Mouse (Mus musculus) layer of hippocampus, adult 18-20 months (tissue): ENCODE results near the gene Eps8l2. TPM values are rescaled to one million over a fixed set of nuclear protein-coding genes. Genes with fewer than 3 reads are reported as not detected.

Experiments
- DNase-seq, 2 experiments: peaks; one replicate each; pipeline ENCODE4 v3.0.0; 2022; ENCODE audit warnings: low spot score in 2 of 2
- long read RNA-seq: library from polyadenylated mRNA; stranded (forward); transcript quantifications from one replicate; pipeline ENCODE4 v2.0.0, GENCODE M21; 2021
- total RNA-seq, 2 experiments: library from RNA; stranded (reverse); gene quantifications; 2 replicates each; pipeline ENCODE4 v1.2.3; 2021

Eps8l2 gene
- total RNA-seq = 1 to 10 TPM; 5.0 to 9.0 TPM
- long read RNA-seq, transcript Eps8l2-201 (21 exons, 3,191 nt) = major isoform, 7 of 14 reads
- long read RNA-seq, partial matches to known transcripts = 1 of 14 reads
- long read RNA-seq, other reads (novel, unspliced or antisense) = 6 of 14 reads

- no peak for DNase-seq
Measured at GRCm38 (mm10) chr7:141338576-141339131, at the start of gene Eps8l2. Gene Eps8l2 (plus strand): TSS chr7:141338880.

- DNase-seq = peak in 1 of 2 experiments; percentile 33
Measured at GRCm38 (mm10) chr7:141291921-141292582, 46.6 kb upstream of the Eps8l2 start, which contains the start of gene Drd4. Gene Drd4 (plus strand): TSS chr7:141292006.

- DNase-seq = no peak
Measured at GRCm38 (mm10) chr7:141292583-141293388, 45.9 kb upstream of the Eps8l2 start.

- DNase-seq = no peak
Measured at GRCm38 (mm10) chr7:141293852-141294471, 44.7 kb upstream of the Eps8l2 start.

DNA sequence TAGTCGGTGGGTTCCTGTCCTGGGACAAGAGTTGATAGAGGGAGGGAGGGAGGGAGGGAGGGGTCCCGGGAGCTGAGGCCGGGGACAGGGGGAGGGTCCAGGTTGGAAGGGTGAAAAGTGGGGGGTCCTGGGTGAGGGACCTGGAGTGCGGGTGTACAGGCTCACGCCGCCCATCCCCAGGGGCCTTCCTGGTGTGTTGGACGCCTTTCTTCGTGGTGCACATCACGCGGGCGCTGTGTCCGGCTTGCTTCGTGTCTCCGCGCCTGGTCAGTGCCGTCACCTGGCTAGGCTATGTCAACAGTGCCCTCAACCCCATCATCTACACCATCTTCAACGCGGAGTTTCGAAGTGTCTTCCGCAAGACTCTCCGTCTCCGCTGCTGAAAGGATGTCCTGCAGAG is 44.2 kb upstream of the Eps8l2 start:
- DNase-seq = no peak

DNA sequence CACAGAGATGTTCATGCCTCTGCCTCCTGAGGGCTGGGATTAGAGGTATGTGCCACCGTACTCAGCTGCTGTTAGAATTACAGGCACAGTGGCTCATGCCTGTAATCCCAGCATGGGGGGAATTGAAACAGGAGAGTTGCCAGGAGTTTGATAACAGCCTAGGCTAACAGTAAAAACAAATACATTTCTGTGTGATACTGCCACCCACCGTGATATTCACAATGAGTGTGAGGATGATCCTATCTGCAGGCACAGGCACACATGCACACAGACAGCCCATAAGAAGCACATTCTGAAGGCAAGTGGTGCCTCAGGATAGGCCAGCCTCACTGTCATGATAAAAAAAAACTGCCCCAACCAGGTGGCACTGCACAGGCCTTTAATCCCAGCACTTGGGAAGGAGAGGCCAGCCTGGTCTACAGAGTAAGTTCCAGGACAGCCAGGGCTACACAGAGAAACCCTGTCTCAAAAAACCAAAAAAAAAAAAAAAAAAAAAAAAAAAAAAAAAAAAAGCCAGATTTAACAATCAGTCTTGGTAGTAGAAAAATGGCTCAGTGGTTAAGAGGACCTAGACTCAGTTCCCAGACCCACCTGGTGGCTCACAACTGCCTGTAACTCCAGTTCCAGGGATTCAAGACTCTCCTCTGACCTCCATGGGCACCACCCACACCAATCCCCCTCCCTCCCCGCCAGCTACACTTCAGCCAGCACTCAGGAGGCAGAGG is 40.6 kb upstream of the Eps8l2 start:
- DNase-seq = no peak

DNA sequence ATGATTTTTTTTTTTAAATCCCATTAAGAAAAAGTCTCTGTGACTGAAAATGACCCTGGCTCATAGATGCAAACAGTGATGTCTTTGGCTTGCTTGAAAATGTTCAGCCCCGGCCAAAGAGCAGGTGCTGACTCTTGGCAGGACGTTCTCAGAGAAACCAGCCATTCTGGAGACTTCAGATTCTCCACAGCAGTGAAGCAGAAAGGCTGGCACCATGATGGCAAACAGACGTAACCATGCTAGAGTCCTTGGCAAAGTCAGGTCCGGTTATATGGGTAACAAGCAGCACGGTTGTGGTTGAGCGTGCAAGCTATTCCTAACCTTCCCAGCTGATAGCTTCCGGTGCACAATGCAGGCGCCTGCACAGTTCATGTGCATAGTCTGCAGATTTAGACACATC is 39.5 kb upstream of the Eps8l2 start:
- DNase-seq = no peak

GRCm38 (mm10) chr7:141301386-141301785 is 37.3 kb upstream of the Eps8l2 start:
- no peak for DNase-seq

DNA sequence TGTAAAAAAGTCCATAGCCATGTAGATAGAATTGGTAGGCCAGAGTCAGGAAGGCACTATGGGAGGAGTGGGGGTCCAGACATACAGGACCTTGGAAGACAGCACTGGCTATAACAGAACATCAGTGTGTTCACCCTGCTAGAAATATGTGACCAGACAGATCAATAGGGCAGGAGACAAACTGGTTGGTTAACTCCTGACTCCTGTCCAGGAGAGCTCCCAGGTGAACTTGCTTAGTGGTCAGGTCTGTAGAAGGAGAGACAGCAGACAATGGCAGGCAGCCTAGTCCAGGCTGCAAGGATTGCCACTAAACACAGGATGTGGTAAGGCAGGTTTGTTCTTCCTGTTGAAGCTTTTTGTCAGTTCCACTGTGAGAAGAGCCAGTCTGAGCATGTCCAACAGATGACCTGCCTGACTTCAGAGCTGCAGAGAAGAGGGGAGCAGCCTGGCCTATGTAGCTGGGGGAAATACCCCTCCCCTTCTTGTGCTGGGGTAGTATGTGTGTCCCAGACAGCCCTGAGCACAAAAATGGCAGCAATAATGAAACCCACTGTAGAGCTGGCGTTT is 35.9 kb upstream of the Eps8l2 start:
- no peak for DNase-seq

- DNase-seq = no peak
Measured at GRCm38 (mm10) chr7:141304537-141304936, 34.1 kb upstream of the Eps8l2 start.

GRCm38 (mm10) chr7:141314416-141314815 is 24.3 kb upstream of the Eps8l2 start:
- no peak for DNase-seq

GRCm38 (mm10) chr7:141315076-141315475 is 23.6 kb upstream of the Eps8l2 start:
- DNase-seq = peak in 1 of 2 experiments; percentile 29

GRCm38 (mm10) chr7:141315974-141316373 is 22.7 kb upstream of the Eps8l2 start:
- peak in 1 of 2 experiments; percentile 63 for DNase-seq

- DNase-seq = no peak
Measured at GRCm38 (mm10) chr7:141317619-141318132, 21.0 kb upstream of the Eps8l2 start.

DNA sequence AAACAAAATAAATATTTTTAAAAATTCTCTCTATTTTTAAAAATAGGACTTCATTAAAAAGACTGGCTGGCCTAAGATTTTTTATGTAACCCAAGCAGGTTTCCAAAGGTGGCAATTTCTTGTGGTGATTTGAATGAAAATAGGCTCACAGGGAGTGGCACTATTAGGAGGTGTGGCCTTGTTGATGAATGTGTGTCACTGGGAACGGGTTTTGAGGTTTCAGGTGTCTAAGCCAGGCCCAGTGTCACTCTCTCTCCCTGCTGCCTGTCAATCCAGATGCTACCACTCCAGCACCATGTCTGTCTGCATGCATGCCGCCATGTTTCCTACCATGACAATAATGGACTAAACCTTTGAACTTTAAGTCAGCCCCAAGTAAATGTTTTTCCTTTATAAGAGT is 19.2 kb upstream of the Eps8l2 start:
- DNase-seq = no peak

GRCm38 (mm10) chr7:141324686-141325085 is 14.0 kb upstream of the Eps8l2 start:
- DNase-seq = no peak

DNA sequence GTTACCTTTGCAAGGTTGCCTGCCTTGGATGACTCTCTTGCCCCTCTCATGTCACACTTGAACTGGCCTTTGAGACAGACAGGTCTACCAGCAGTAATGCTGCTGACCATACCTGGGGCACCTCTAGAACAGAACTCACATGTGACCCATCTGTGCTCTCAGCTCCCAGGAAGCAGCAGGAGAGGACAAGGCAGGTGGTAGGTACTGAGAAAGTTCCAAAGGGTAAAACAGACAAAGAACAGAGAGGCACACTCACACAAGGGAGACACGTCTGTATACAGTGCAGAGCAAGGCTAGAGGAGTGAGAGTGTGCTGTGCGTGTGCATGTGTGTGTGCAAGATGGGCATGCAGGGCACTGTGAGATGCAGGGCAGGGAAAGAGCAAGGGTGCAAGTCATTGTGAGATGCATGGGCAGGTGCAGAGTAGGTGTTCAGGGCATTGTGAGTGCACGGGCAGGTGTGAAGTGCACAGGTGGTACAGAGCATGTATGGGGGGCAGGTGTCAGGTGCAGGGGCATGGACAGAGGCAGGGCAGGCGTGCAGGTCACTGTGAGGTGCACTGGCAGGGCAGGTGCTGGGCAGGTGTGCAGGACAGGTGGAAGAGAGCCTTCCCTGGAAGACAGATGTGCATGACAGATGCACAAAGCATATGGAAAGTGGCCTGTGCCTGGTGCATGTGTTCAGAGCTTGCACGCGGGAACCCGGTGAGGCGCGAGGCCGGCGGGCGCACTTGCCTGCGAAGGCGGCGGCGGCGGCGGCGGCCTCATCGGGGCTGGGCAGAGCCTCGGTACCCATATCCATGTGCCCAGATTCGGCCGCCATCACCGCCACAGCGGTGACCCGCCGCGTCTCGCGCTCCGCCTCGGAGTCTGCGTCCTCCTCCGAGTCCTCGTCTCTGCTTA is 11.9 kb upstream of the Eps8l2 start:
- DNase-seq = no peak

DNA sequence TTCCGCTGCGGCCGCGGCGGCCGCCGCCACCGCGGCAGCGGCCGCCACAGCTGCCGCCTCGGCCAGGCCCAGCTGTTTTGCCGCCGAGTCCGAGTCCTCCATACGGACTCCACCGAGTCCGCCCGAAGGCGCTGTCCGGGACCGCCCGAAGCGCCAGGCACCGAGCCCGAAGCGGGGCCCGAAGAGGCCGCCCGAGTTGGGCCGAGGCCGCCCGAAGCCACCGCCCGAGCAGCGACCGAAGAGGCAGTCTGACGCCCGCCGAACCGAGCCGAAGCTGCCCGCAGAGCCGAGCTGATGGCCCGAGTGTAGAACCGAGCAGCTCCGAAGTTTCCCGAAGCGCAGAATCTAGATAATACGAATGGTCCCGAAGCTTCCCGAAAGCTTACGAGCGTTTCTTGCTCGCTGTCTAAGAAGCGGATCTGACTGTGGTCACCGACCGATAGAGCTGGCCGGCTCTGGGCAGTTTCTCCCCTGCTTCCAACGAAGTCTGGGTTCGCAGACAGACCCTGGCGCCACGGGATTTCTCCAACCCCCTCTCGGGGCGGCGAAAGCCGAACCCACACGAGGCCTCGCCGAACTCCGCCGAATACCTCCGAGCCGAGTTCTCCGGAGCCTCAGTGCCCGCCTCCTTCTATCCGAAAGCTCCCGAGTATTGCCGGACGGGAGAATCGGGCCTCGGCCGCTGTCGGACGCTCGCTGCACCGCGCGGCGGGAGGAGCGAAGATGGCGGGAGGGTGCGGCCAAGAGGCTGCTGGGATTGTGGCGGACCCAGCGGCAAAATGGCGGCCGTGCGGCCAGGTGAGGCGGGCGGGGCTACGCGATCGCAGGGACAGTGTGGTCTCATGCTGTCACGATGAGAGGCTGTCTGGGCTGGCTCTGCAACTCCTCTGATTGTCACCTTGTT is 11.0 kb upstream of the Eps8l2 start, which contains the start of the genes Deaf1 and Tmem80:
Deaf1 (minus strand) TSS at position 222 of the 904 bp plus-strand sequence.
Tmem80 (plus strand) TSS at position 271 of the 904 bp plus-strand sequence.
- peak; percentile 98 to 100 for DNase-seq
